Mouse (Mus musculus) frontal cortex, postnatal 36 days (tissue): Measurements from ENCODE around the gene Rbfox1.
A peak's percentile ranks its signal among the peaks of the same experiment; 100 is the strongest.

Experiments used
- DNase-seq, 2 experiments: peaks; one replicate each; pipeline ENCODE4 v3.0.0; 2022; ENCODE audit warnings: low spot score in 2 of 2

Gene Rbfox1

GRCm38 (mm10) chr16:7223265-7223664, 1338.1 kb downstream of the Rbfox1 start:
- no peak for DNase-seq

DNA sequence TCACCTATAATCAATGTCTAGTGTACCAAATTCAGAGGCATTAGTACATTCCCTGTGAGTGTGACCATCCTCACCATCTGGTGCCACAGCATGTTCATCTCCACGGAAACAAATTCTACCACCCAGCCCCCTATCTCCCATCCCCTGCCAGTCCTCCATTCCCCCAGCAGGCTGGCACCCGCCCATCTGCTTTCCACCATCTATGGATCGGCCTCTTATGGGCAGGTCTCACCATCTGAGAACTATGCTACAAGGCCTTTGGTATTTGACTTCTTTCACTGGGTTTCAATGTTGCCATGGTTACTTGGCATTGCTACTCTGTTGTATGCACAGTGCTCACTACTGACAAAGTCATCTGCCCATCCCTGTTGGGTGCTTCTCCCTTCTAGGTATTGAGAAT, 1340.8 kb downstream of the Rbfox1 start:
- no peak for DNase-seq

DNA sequence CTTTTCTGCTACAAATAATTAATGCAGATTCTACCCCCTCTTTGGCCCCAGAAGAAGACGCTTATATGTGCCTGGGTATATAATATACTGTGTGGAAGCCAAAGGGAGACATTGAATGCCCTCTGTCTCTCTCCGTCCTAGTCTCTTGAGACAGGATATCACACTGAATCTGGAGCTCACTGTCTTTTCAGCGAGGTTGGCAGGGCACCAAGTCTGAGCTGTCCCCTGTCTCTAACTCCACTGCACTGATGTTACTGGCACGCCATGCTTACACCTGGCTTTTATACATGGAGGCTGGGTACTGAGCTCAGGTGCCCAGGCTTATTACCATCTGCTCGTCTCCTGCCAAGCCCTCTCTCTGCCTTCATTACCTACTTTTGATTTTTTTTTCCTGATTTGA, 1343.1 kb downstream of the Rbfox1 start:
- no peak for DNase-seq

GRCm38 (mm10) chr16:7229232-7229631, 1344.1 kb downstream of the Rbfox1 start:
- DNase-seq: peak in 1 of 2 experiments; percentile 39

DNA sequence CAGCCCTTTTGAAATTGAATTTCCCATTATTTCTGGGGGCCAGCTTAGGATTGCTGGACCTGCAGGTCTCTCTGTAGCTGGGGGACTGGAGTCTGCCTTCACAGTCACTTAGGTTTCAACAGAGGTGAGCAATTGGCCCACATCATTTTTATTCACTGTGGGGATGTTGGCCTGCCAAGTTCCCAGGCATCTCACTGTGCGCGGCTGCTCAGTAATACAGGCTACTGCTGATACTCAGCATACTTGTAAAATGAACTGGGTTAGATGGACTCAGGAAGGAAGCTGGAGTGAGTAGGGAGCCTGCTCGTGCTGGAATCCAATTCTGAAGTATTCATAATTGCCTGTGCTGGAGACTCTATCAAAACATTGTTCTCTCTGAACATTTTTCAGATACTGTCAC, 1356.5 kb downstream of the Rbfox1 start:
- DNase-seq: no peak

GRCm38 (mm10) chr16:7242501-7242900, 1357.3 kb downstream of the Rbfox1 start:
- no peak for DNase-seq

DNA sequence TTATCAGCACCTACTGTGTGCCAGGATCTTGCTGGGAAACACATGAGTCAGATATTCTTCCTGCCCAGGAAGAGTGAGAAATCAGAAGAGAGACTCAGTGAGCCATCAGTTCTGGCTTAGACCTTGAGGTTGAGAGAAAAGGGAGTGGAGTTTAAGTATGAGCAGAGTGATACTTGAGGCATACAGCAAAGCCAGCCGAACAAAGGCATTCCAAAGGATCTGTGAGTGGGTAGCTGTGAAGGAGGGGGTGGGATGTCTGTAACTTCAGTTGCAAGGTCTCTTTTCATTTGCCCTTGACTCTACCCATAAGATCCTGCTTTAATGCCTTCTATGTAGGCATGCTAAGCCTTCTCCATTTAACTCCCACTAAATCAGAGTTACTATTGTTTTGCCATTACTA, 1359.2 kb downstream of the Rbfox1 start:
- no peak for DNase-seq

GRCm38 (mm10) chr16:7251696-7252095, 1366.5 kb downstream of the Rbfox1 start:
- no peak for DNase-seq

GRCm38 (mm10) chr16:7257366-7257765, 1372.2 kb downstream of the Rbfox1 start:
- DNase-seq: peak; percentile 60 to 62

GRCm38 (mm10) chr16:7263261-7263660, 1378.1 kb downstream of the Rbfox1 start:
- DNase-seq: no peak

- DNase-seq: no peak
Observed at GRCm38 (mm10) chr16:7265715-7266114, 1380.6 kb downstream of the Rbfox1 start.

GRCm38 (mm10) chr16:7275501-7275900, 1390.3 kb downstream of the Rbfox1 start:
- DNase-seq: no peak

DNA sequence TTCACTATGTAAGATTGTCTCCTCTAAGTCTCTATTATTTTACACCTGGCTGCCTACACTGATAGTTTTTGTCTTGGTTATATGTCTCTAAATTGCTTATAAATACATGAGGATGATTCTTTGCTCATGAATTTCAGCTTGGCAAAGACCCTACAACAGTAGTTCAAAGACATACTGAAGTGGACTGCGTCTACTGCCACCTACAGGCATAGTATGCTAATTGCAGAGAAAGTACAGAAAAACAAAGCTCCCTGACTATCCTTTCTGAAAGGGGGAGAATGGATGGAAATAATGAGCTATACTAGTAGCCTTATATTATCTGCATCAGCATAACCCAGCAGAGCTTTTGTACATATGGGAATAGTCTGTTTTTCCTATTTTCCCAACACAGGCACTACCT, 1390.7 kb downstream of the Rbfox1 start:
- DNase-seq: no peak

DNA sequence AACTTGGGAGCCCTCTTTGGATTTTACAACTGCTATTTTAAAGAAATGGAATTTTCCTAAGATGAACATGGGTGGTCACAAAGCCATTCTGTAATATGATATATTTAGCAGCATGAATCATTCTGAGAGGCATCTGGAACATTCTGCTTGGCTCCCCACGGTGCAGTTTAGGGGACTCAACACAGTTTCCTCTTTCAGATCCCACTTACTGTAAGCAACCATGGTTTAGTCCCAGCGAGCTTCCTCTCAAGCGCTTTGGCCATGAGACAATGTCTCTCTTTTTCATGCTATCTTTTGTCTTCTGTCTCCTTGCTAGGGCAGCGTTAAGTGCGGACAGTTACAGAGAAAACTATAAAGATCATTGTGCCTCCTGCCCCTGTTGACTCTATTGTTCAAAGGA, 1394.4 kb downstream of the Rbfox1 start:
- peak; percentile 36 to 64 for DNase-seq

DNA sequence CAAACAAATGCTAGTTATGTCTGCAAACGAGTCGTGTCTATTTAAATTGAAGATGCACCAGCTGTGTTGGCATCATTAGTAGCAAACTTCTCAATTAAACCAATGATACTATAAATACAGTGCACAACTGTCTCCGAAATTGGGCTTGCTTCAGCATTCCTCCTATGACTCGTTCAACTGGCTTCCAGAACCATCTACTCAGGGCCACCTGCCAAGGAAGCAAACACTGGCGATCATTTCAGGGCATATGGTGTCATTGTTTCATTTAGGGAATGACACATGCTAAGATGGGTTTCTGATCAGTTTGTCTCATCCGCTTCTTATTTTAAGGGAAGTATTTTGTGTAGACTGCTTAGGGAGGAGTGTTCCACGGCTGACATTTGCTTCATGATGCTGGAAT, 1397.1 kb downstream of the Rbfox1 start:
- peak; percentile 44 to 74 for DNase-seq

GRCm38 (mm10) chr16:7292985-7293805, 1408.0 kb downstream of the Rbfox1 start:
- DNase-seq: no peak

DNA sequence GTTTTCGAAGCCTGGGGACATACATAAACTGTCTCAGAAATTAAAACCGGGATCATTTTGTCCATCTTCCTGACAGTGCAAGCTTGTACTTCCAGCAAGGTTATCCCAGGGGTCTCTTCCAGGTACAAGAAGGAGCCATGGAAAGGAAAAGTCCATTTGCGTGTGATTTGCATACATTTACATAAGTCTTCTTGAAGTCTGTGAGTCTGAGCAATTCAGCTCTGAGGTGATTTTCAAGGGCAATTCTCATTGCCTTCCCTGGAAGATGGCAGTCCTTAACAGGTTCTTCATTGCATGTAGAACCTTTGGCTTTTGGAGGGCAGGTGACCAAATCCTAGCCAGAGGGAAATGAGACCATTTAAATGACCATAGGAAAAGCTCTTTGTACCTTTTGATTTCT, 1417.3 kb downstream of the Rbfox1 start:
- DNase-seq: no peak

DNA sequence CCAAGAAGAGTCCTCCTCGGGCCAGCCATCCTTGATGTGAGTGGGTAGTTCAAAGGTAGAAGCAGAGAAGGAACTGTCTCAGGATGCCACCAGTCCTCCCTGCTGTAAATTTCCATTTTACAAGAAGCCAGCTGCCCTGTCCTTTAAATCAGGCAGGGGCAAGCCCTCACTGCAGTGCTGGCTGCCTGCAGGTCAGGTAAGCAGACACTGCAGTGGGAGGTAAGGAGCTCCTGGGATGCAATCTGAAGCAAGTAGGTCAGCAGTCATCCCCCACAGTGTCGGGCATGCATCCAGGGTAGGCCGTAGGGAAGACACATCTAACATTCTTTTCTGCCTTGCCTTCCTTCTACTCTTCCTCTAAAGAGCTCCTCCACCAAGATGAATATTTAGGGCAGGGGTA, 1444.0 kb downstream of the Rbfox1 start:
- DNase-seq: no peak

- no peak for DNase-seq
Observed at GRCm38 (mm10) chr16:7341186-7341585, 1456.0 kb downstream of the Rbfox1 start.

DNA sequence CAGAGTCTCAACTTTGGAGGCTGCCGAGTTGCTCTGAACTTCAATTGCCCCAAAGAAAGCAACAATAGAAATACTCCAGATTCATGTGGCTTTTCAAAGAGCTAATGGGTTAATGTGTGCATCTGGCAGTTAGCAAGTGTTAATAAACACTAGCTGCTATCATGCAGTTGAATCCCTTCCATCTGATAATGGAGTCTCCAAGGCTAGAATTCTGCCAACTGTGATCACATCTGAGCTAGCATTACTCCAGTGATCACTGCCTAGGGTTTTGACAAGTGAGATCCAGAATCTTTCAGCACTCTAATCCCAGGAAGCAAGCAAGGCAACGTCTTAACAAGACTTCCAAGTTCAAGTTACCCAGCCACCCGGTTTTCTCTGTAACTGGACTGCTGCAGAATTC, 1460.1 kb downstream of the Rbfox1 start:
- no peak for DNase-seq

DNA sequence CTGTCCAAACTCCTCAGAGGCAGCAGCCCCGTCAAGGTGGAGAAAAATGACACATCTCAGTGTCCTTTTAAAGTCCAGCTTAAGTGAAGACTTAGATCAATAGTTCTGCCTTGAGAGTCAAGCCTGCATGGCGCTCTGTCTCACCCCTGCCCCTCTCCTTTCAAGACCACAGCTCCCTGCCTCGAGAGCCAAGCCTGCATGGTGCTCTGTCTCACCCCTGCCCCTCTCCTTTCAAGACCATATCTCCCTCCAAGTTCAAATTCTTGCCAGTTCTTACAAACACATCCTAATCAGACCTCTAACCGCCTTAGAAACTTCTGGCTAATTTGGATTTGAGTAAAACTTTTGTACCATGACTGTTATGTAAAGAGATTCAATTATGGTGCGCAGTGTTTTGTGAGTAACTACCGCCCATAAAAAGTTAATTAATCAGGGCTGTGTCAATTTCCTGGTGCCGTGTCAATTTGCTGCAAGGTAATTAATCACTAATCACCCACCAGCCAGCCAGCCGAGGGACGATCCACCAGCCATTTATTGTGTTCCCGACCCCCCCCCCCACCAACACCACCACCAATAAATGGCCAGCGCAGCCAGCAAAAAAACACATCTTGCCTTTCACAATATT, 1461.0 kb downstream of the Rbfox1 start:
- no peak for DNase-seq

DNA sequence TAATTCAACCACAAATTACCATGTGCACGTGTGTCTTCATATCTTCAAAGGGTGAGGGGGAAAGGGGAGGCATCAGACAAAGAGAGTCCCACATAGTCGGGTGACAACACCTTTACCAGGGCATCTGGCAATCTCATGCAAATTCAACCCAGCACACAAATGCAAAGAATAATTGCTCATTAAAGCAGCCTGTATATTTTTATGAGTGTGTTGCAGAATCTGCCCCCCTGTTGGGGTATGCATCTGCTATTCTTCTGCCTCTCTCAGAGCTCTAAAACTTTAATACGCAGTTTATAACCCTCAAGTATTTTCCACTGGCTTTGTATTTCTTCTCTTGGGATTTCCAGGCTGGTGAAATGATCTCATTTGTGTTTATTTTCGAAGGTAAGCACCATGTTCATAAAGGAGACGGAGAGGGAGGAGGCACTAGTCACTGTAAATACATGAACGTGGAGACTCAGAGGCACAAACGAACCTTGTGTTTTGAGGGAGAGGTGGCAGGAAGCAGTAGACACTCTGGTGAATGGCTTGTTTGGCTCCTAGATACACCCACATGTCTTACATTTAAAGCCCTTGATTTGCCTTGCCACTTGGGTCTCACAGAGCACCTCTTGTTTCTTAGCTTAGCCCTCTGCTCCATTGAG, 1462.5 kb downstream of the Rbfox1 start:
- DNase-seq: no peak

- no peak for DNase-seq
Observed at GRCm38 (mm10) chr16:7352808-7353207, 1467.7 kb downstream of the Rbfox1 start.
